Mouse (Mus musculus) heart, adult 9 months (tissue): ENCODE measurements around the gene F11.

Source experiments
- DNase-seq, 2 experiments: peaks; one replicate each; pipeline ENCODE4 v3.0.0; 2022; ENCODE audit warnings: low spot score in 2 of 2

Gene F11

DNA sequence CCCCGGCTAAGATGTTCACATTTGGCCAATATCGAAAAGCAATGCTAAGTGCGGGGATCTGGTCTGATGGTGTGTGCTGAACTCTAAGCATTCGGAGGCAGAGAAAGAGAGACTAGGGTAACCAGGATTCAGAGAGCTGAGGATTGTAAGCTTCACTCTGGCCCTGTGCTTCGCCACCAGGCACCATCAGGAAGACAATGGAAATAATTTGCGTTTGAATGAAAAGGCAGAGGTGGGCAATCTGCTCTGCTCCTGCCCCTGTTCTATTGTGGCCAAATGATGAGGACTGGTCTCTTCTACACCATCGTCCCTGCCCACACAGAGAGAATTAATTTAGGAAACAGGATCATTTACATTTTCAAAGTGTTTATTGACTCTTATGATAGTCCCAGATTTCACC, 15.5 kb downstream of the F11 start:
- DNase-seq, result no peak

DNA sequence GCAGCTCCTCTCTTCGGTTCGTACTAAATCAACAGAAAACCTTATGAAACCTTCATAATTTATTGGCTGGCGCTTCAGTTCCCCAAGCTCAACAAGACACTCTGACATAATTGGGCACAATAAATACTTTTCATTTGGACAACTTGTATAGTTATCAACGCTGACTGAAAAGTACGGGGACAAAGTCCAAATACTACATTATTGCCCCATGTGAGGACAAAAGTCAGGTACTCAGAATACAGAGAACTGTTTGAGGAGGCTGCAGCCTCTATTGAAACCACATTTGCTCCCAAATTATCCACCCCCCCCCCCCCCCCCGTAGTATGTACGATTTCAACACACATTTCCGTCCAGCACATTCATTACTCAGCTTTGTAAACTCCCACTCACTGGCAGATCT, 22.5 kb downstream of the F11 start:
- DNase-seq, result no peak

DNA sequence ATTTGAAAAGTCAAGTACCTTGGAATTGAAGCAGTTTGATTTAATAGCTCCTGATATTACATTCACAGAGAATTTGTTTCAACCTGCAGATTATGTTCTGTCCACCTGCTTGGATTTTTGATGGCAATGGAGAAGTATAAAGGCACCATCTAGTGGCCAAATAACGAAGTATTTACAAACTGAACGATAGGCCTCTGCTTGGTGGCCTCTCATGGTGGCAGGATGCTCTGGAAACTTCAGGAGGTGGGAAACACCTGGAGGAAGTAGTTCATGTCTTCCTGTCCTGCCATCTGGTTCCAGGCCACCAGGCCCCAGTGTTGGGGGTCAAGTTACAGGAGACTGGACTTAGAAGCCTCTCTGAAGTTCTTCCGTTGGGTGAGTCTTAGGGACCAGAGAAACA, 23.5 kb downstream of the F11 start:
- peak in 1 of 2 experiments; percentile 3 for DNase-seq

DNA sequence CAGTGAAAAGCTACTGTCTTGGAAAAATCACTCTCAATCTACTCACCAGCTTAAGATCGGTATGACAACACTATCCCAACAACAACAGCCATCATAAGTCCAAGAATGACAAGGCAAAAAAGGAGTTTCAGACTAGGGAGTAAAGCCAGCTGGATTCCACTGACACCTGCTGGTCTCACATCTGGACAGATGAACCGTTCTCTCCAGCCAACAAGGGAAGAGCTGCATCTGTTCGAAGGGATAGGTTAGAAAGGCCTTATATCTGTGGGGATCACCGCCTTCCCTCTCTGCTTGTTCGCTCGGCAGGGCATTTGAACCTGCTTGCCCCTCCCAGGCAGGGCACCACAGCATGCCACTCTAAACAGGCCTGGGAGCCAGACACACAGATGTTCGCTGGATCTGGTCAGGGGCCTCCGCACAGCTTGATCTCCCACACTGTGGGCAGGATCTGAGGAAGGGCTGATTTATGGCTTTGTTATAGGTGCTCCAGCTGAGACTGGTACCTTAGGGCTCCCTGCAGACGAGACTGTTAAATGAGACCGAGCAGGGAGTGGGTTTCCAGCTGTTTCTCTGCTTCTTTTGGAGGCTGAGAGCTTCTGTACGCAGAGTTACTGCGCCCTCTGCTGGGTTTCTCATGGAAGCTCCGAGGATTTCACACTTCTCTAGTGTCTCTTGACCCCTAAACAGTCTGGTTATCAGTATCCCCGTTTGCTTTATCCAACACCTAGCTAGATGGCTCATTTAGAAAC, 25.5 kb downstream of the F11 start:
- peak in 1 of 2 experiments; percentile 2 for DNase-seq

DNA sequence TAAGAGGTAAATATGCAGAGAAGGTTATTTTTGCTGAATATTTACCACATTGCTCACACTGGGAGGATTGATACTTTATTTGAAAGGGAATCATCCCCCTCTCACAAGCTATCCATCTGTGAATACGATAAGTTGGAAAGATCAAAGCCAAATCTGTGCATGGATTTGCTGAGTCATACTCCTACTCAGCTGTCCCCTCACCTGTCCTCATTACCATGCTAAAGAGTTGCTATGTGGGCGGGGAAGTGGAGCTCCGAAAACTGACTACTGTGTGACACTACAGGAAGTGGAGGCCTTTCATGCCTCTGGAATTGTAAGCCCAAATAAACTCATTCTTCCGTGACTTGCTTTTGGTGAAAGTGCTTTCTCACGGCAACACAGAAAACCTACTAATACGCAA, 26.6 kb downstream of the F11 start:
- no peak for DNase-seq

DNA sequence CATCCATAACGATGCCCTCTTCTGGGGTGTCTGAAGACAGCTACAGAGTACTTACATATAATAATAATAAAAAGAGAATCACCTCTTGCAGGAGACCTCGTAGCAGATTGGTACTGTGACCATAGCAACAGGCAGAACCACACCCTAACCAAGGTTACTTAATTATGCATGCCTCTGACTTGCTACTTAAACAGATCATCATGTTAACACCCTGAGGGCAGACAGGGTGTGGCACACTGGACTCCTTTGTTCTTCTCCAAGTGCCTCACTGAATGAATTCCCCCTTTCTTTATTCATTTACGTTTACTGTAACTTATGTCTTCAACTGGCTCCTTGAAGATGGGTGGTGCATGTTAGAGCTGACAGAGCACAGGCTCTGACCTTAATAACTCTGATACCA, 28.6 kb downstream of the F11 start:
- no peak for DNase-seq

DNA sequence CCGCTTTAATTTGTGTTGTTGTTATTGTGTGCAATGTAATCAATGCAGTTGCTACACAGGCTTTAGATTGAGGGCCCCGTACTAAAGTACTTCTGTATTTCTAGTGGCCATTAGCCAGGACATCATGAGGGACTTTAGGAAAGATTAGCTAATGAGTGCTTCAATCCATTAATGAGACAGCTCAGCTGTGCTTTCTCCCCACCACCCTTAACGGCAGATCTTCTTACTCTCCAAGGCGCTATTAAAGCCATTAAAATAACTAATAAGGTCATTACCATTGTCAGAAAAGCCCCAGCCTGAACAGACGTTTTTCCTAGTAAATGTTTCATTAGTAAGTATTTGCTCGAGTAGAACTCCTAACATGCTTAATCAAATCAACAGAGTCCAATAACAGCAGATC, 59.4 kb downstream of the F11 start:
- DNase-seq, result no peak

DNA sequence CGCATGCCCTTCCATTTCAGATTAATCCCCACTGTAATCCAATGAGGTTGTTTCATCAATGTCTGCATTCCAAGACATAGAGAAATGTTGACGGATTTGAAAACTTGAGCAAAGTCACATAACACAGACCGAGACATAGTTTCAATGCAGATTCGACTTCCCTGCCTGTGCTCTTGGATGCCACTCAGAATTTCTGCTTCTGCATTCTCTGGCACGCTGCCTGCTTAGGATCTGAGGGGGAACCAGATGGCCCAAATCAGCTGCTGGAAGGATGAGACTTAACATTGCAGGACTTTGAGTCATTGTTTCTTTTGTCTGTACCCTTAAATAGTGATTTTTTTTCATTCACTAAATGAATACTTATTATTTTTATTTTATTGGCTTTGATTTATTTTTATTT, 60.2 kb downstream of the F11 start:
- no peak for DNase-seq

DNA sequence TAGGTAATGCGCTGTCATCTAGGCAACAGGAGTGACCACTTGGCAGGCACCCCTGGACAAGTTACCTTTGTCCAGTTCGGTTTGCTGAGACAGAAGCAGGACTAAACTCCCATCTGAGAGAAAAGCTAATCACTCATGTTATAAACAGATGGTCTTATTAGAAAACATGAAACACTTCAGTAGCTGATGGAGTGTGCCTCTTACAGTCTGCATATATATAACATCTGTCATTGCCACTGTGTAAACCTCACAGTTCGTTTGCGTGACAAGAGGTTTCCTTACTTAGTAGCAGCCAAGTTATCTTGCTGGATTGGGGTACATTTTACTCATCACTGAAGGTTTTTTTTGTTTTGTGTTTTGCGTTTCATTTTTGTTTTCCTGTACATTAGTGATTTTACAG, 64.5 kb downstream of the F11 start:
- DNase-seq, result no peak

DNA sequence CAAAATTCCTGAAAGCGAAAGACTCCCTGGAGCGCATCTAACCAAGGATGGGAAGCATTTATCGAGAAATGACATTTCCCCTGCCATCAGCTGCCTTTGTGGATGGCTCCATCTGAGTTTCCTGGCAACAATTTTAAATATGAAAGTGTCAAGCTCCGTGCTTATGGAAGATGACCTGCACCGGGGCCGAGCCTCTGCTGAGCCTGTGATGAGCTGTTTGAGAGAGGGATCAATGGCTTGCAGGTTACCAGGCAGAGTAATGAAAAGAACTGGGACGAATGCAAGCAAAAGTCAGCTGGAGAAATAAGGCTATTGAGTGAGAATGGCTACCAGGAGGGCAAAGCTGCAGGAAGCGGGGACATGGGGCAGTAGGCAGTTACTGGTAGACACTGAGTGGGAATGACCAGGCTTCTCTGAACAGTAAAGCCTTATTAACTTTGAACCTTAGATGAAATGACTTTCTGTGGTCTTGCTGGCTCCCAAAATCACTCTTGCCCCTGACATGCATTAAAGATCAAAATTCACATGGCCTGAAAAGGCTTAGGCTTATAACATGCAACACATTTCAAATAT, 65.8 kb downstream of the F11 start:
- no peak for DNase-seq
